In genomic region chr4:127027228-127028190, GRCm38 (mm10) we compare ENCODE assay signal across 8 mouse cellular contexts. TPM values are rescaled to one million over a fixed set of nuclear protein-coding genes. Genes with fewer than 3 reads are reported as not detected.
DNase-seq lines count a peak whose midpoint lies in the region; ATAC-seq and TF ChIP-seq lines count a peak whose summit lies in the region.

No protein-coding gene starts in this region.

- H3K4me3 ChIP-seq in forebrain, postnatal 0 days (ENCODE audit: low read depth, low read length) = no peak overlapping the region
- no peak overlapping the region for H3K4me3 ChIP-seq in forebrain, embryonic 16.5 days (replicated peaks; ENCODE audit: low read length)
- H3K4me3 ChIP-seq in midbrain, postnatal 0 days (ENCODE audit: low read depth, low read length) = no peak overlapping the region

- peaks cover 60% of the 10 kb centered on the region for H3K36me3 ChIP-seq in forebrain, postnatal 0 days (ENCODE audit: insufficient read depth)
- H3K36me3 ChIP-seq in forebrain, embryonic 16.5 days (ENCODE audit: control insufficient read depth, insufficient read depth) = peaks cover 47% of the 10 kb centered on the region
- H3K36me3 ChIP-seq in midbrain, postnatal 0 days (ENCODE audit: insufficient read depth, low read length) = peaks cover 34% of the 10 kb centered on the region

- ATAC-seq in forebrain, postnatal 0 days = peak; percentile 70; the same call in 1 of the 2 replicates
- no peak for ATAC-seq in forebrain, embryonic 16.5 days
- no peak for ATAC-seq in midbrain, postnatal 0 days (ENCODE audit: low FRiP score)
- ATAC-seq in inflammation-experienced regulatory T-cells, adult 6 months = no peak

- no peak overlapping the region for H3K4me2 ChIP-seq in forebrain, postnatal 0 days (ENCODE audit: low read depth)
- no peak overlapping the region for H3K4me2 ChIP-seq in forebrain, embryonic 16.5 days (ENCODE audit: low read length)
- H3K4me2 ChIP-seq in midbrain, postnatal 0 days (ENCODE audit: low read depth, low read length, poor library complexity, severe bottlenecking) = no peak overlapping the region

- H3K4me1 ChIP-seq in forebrain, postnatal 0 days (ENCODE audit: insufficient read depth) = peaks cover 7% of the 10 kb centered on the region
- peaks cover 30% of the 10 kb centered on the region for H3K4me1 ChIP-seq in forebrain, embryonic 16.5 days (replicated peaks; ENCODE audit: control insufficient read depth, insufficient read depth, low read length)
- peaks cover 3% of the 10 kb centered on the region; the same call in 1 of the 2 replicates for H3K4me1 ChIP-seq in midbrain, postnatal 0 days (ENCODE audit: insufficient read depth, low read length)

- DNase-seq in forebrain, postnatal 0 days = peak; percentile 62
- DNase-seq in testis, postnatal 10 days (ENCODE audit: low spot score) = peak; percentile 64
- no peak for DNase-seq in testis, postnatal 14 days (ENCODE audit: low spot score)
- DNase-seq in cerebellum, postnatal 36 days = peak; percentile 55 to 56
- peak; percentile 72 for DNase-seq in kidney, postnatal 10 days
- DNase-seq in midbrain, postnatal 0 days (ENCODE audit: low spot score) = peak; percentile 69

- no peaks in the 10 kb centered on the region for H3K9me3 ChIP-seq in forebrain, postnatal 0 days (ENCODE audit: low read length)
- no peaks in the 10 kb centered on the region for H3K9me3 ChIP-seq in forebrain, embryonic 16.5 days (ENCODE audit: control insufficient read depth, low read length)
- no peaks in the 10 kb centered on the region for H3K9me3 ChIP-seq in midbrain, postnatal 0 days (ENCODE audit: low read length)

- no peak overlapping the region for H3K9ac ChIP-seq in forebrain, postnatal 0 days
- no peak overlapping the region for H3K9ac ChIP-seq in forebrain, embryonic 16.5 days (replicated peaks; ENCODE audit: low read depth, low read length)
- no peak overlapping the region for H3K9ac ChIP-seq in midbrain, postnatal 0 days (replicated peaks; ENCODE audit: low read length, poor library complexity, severe bottlenecking)

- peak; percentile 66 for TF ChIP-seq CTCF in forebrain, postnatal 0 days (IDR thresholded peaks at IDR 0.05; ENCODE audit: low read depth)
- TF ChIP-seq CTCF in midbrain, postnatal 0 days (IDR thresholded peaks at IDR 0.05) = peak; percentile 72

- WGBS in forebrain, postnatal 0 days = 61% methylated on average over 4 of the region's 4 CpGs
- WGBS in forebrain, embryonic 16.5 days = 71% methylated on average over 4 of the region's 4 CpGs
- 64% methylated on average over 4 of the region's 4 CpGs for WGBS in midbrain, postnatal 0 days

- no peak overlapping the region for H3K27ac ChIP-seq in forebrain, postnatal 0 days (ENCODE audit: low read depth, low read length)
- no peak overlapping the region for H3K27ac ChIP-seq in forebrain, embryonic 16.5 days (ENCODE audit: low read length)
- H3K27ac ChIP-seq in midbrain, postnatal 0 days (ENCODE audit: low read depth, low read length) = no peak overlapping the region

- no peaks in the 10 kb centered on the region for H3K27me3 ChIP-seq in forebrain, postnatal 0 days (ENCODE audit: insufficient read depth, low read length)
- H3K27me3 ChIP-seq in forebrain, embryonic 16.5 days (replicated peaks; ENCODE audit: control insufficient read depth, insufficient read depth, low read length) = no peaks in the 10 kb centered on the region
- no peaks in the 10 kb centered on the region for H3K27me3 ChIP-seq in midbrain, postnatal 0 days (ENCODE audit: insufficient read depth, low read length)

RNA-seq across cellular contexts. Expression of gene Sfpq, which starts 6.4 kb away (rescaled TPM):
- 249 and 284 TPM in 2 replicates for total RNA-seq in forebrain, postnatal 0 days (2014; rRNA removed)
- 57.9 and 71.1 TPM in 2 replicates for polyA plus RNA-seq in forebrain, postnatal 0 days (2015; fragmentation: Nextera tagmentation; extraction: Ambion mirVana)
- polyA plus RNA-seq in forebrain, embryonic 16.5 days (2015; fragmentation: Nextera tagmentation; extraction: Ambion mirVana) = 86.8 and 96.0 TPM in 2 replicates
- 157 and 229 TPM in 2 replicates for total RNA-seq in midbrain, postnatal 0 days (2014; rRNA removed)
- 47.5 and 63.2 TPM in 2 replicates for polyA plus RNA-seq in midbrain, postnatal 0 days (2015; fragmentation: Nextera tagmentation; extraction: Ambion mirVana)
- 10 to 100 TPM; 36.0 to 64.5 (median 57.7) TPM for polyA plus RNA-seq in inflammation-experienced regulatory T-cells, adult 6 months (2017; shearing (Covaris generic))

RNA-seq across cellular contexts. Expression of gene Zmym1, which starts 33.4 kb away (rescaled TPM):
- total RNA-seq in forebrain, postnatal 0 days (2014; rRNA removed) = 12.5 and 16.2 TPM in 2 replicates
- polyA plus RNA-seq in forebrain, postnatal 0 days (2015; fragmentation: Nextera tagmentation; extraction: Ambion mirVana) = 14.9 and 15.7 TPM in 2 replicates
- 32.1 and 37.5 TPM in 2 replicates for polyA plus RNA-seq in forebrain, embryonic 16.5 days (2015; fragmentation: Nextera tagmentation; extraction: Ambion mirVana)
- 16.8 and 18.3 TPM in 2 replicates for total RNA-seq in midbrain, postnatal 0 days (2014; rRNA removed)
- polyA plus RNA-seq in midbrain, postnatal 0 days (2015; fragmentation: Nextera tagmentation; extraction: Ambion mirVana) = 16.6 and 16.9 TPM in 2 replicates
- polyA plus RNA-seq in inflammation-experienced regulatory T-cells, adult 6 months (2017; shearing (Covaris generic)) = 10 to 100 TPM; 19.6 to 26.7 (median 22.5) TPM

RNA-seq across cellular contexts. Expression of gene Zmym6, which starts 49.7 kb away (rescaled TPM):
- total RNA-seq in forebrain, postnatal 0 days (2014; rRNA removed) = 26.9 and 46.3 TPM in 2 replicates
- 9.6 and 17.1 TPM in 2 replicates for polyA plus RNA-seq in forebrain, postnatal 0 days (2015; fragmentation: Nextera tagmentation; extraction: Ambion mirVana)
- polyA plus RNA-seq in forebrain, embryonic 16.5 days (2015; fragmentation: Nextera tagmentation; extraction: Ambion mirVana) = 36.3 and 38.8 TPM in 2 replicates
- total RNA-seq in midbrain, postnatal 0 days (2014; rRNA removed) = 41.1 and 44.3 TPM in 2 replicates
- 24.6 and 28.2 TPM in 2 replicates for polyA plus RNA-seq in midbrain, postnatal 0 days (2015; fragmentation: Nextera tagmentation; extraction: Ambion mirVana)
- 10 to 100 TPM; 11.2 to 30.7 (median 15.2) TPM for polyA plus RNA-seq in inflammation-experienced regulatory T-cells, adult 6 months (2017; shearing (Covaris generic))

RNA-seq across cellular contexts. Expression of gene Zmym4, which starts 59.6 kb away (rescaled TPM):
- 61.7 and 68.7 TPM in 2 replicates for total RNA-seq in forebrain, postnatal 0 days (2014; rRNA removed)
- polyA plus RNA-seq in forebrain, postnatal 0 days (2015; fragmentation: Nextera tagmentation; extraction: Ambion mirVana) = 11.7 and 17.3 TPM in 2 replicates
- 30.6 and 31.1 TPM in 2 replicates for polyA plus RNA-seq in forebrain, embryonic 16.5 days (2015; fragmentation: Nextera tagmentation; extraction: Ambion mirVana)
- total RNA-seq in midbrain, postnatal 0 days (2014; rRNA removed) = 56.0 and 68.5 TPM in 2 replicates
- polyA plus RNA-seq in midbrain, postnatal 0 days (2015; fragmentation: Nextera tagmentation; extraction: Ambion mirVana) = 17.3 and 22.3 TPM in 2 replicates
- polyA plus RNA-seq in inflammation-experienced regulatory T-cells, adult 6 months (2017; shearing (Covaris generic)) = 10 to 100 TPM; 12.1 to 22.4 (median 12.6) TPM
